ENCODE assay signal across 35 mouse cellular contexts in genomic region chr8:104529671-104530070, GRCm38 (mm10). TPM values are rescaled to one million over a fixed set of nuclear protein-coding genes. Genes with fewer than 3 reads are reported as not detected.
DNase-seq lines count a peak whose midpoint lies in the region; ATAC-seq and TF ChIP-seq lines count a peak whose summit lies in the region.
"Had no signal": no experiment of that assay in that cellular context is flagged by ENCODE, and none has a peak within 500 bp of the region (broad histone marks: within the 10 kb centered on the region; RNA-seq: fewer than 3 reads in every experiment).

No protein-coding gene starts in this region.

- no peak for TF ChIP-seq CTCF in midbrain, postnatal 0 days (IDR thresholded peaks at IDR 0.05)

- no peak overlapping the region for H3K4me3 ChIP-seq in forebrain, embryonic 15.5 days
- H3K4me3 ChIP-seq in forebrain, embryonic 11.5 days (ENCODE audit: low read depth, low read length), result no peak overlapping the region
- no peak overlapping the region for H3K4me3 ChIP-seq in midbrain, postnatal 0 days (ENCODE audit: low read depth, low read length)
- H3K4me3 ChIP-seq in midbrain, embryonic 16.5 days (ENCODE audit: low read depth, low read length), result no peak overlapping the region
- H3K4me3 ChIP-seq: embryonic facial prominence, embryonic 10.5 days; embryonic facial prominence, embryonic 15.5 days; gastrocnemius, adult 2 months; heart, embryonic 13.5 days; hindbrain, embryonic 10.5 days; intestine, embryonic 15.5 days; limb, embryonic 13.5 days; megakaryocyte, embryonic 14.5 days; midbrain, embryonic 12.5 days; neural tube, embryonic 15.5 days had no signal

- H3K9me3 ChIP-seq in forebrain, embryonic 15.5 days, result no peaks in the 10 kb centered on the region
- H3K9me3 ChIP-seq in forebrain, embryonic 11.5 days (ENCODE audit: control insufficient read depth, low read length), result no peaks in the 10 kb centered on the region
- no peaks in the 10 kb centered on the region for H3K9me3 ChIP-seq in midbrain, postnatal 0 days (ENCODE audit: low read length)
- no peaks in the 10 kb centered on the region for H3K9me3 ChIP-seq in midbrain, embryonic 16.5 days (replicated peaks; ENCODE audit: control insufficient read depth, low read length, poor library complexity, severe bottlenecking)
- H3K9me3 ChIP-seq: embryonic facial prominence, embryonic 10.5 days; embryonic facial prominence, embryonic 15.5 days; heart, embryonic 13.5 days; hindbrain, embryonic 10.5 days; intestine, embryonic 15.5 days; limb, embryonic 13.5 days; megakaryocyte, embryonic 14.5 days; midbrain, embryonic 12.5 days; neural tube, embryonic 15.5 days had no signal

- H3K27me3 ChIP-seq in forebrain, embryonic 15.5 days, result no peaks in the 10 kb centered on the region
- no peaks in the 10 kb centered on the region for H3K27me3 ChIP-seq in forebrain, embryonic 11.5 days (ENCODE audit: control insufficient read depth, insufficient read depth, low read length)
- H3K27me3 ChIP-seq in midbrain, postnatal 0 days (ENCODE audit: insufficient read depth, low read length), result no peaks in the 10 kb centered on the region
- H3K27me3 ChIP-seq in midbrain, embryonic 16.5 days (ENCODE audit: control insufficient read depth, insufficient read depth, low read depth, low read length), result no peaks in the 10 kb centered on the region
- H3K27me3 ChIP-seq: CH12.LX; embryonic facial prominence, embryonic 15.5 days; heart, embryonic 13.5 days; intestine, embryonic 15.5 days; limb, embryonic 13.5 days; megakaryocyte, embryonic 14.5 days; midbrain, embryonic 12.5 days; neural tube, embryonic 15.5 days had no signal

- H3K27ac ChIP-seq in forebrain, embryonic 15.5 days (replicated peaks), result peak overlapping the region; percentile 29; the same call in 1 of the 2 replicates
- H3K27ac ChIP-seq in forebrain, embryonic 11.5 days (ENCODE audit: low read depth, low read length), result no peak overlapping the region
- H3K27ac ChIP-seq in midbrain, postnatal 0 days (ENCODE audit: low read depth, low read length), result no peak overlapping the region
- H3K27ac ChIP-seq in midbrain, embryonic 16.5 days (ENCODE audit: low read length), result no peak overlapping the region
- H3K27ac ChIP-seq: embryonic facial prominence, embryonic 10.5 days; embryonic facial prominence, embryonic 15.5 days; gastrocnemius, adult 2 months; heart, embryonic 13.5 days; hindbrain, embryonic 10.5 days; intestine, embryonic 15.5 days; limb, embryonic 13.5 days; midbrain, embryonic 12.5 days; neural tube, embryonic 15.5 days had no signal

- ATAC-seq in forebrain, embryonic 15.5 days (replicated peaks), result no peak
- no peak for ATAC-seq in forebrain, embryonic 11.5 days (replicated peaks; ENCODE audit: low FRiP score)
- no peak for ATAC-seq in midbrain, postnatal 0 days (ENCODE audit: low FRiP score)
- ATAC-seq in midbrain, embryonic 16.5 days, result no peak
- ATAC-seq: forebrain, embryonic 14.5 days; hindbrain, embryonic 16.5 days; intestine, embryonic 15.5 days; liver, postnatal 0 days had no signal

- DNase-seq in forebrain, embryonic 11.5 days (ENCODE audit: low spot score), result no peak
- DNase-seq in midbrain, postnatal 0 days (ENCODE audit: low spot score), result peak; percentile 57
- peak; percentile 88 for DNase-seq in cerebellum, adult 9-10 months
- peak; percentile 81 to 85 for DNase-seq in cerebellum, postnatal 36 days
- DNase-seq in gastrocnemius, postnatal 25 days, result no peak
- DNase-seq in neural tube, embryonic 10.5 days (ENCODE audit: extremely low spot score, low spot score), result no peak
- DNase-seq: adrenal gland, postnatal 10 days; gastrocnemius, adult 2 months; heart, postnatal 10 days; kidney, adult 9 months; kidney, postnatal 10 days; layer of hippocampus, adult 9-11 months; liver, postnatal 0 days; lung, postnatal 4 days; retina, postnatal 1 day; right cerebral cortex, postnatal 14 days; thymus, postnatal 14 days had no signal

- peaks cover 20% of the 10 kb centered on the region for H3K4me1 ChIP-seq in forebrain, embryonic 15.5 days
- H3K4me1 ChIP-seq in forebrain, embryonic 11.5 days (replicated peaks; ENCODE audit: control insufficient read depth, insufficient read depth, low read length), result 0 out of 2 replicates have a peak, but pooled peaks cover 6% of the 10 kb centered on the region
- no peaks in the 10 kb centered on the region for H3K4me1 ChIP-seq in midbrain, postnatal 0 days (ENCODE audit: insufficient read depth, low read length)
- H3K4me1 ChIP-seq in midbrain, embryonic 16.5 days (ENCODE audit: control insufficient read depth, insufficient read depth, low read length), result peaks cover 16% of the 10 kb centered on the region

- no peak overlapping the region for H3K9ac ChIP-seq in forebrain, embryonic 15.5 days (replicated peaks)
- no peak overlapping the region for H3K9ac ChIP-seq in forebrain, embryonic 11.5 days (ENCODE audit: low read length)
- no peak overlapping the region for H3K9ac ChIP-seq in midbrain, postnatal 0 days (replicated peaks; ENCODE audit: low read length, poor library complexity, severe bottlenecking)
- H3K9ac ChIP-seq in midbrain, embryonic 16.5 days (ENCODE audit: low read depth, low read length), result no peak overlapping the region
- H3K9ac ChIP-seq: embryonic facial prominence, embryonic 15.5 days; heart, embryonic 13.5 days; intestine, embryonic 15.5 days; limb, embryonic 13.5 days; liver, postnatal 0 days; midbrain, embryonic 12.5 days; neural tube, embryonic 15.5 days had no signal

- H3K36me3 ChIP-seq in forebrain, embryonic 15.5 days, result peaks cover 22% of the 10 kb centered on the region
- H3K36me3 ChIP-seq in forebrain, embryonic 11.5 days (ENCODE audit: control insufficient read depth, insufficient read depth, low read length), result no peaks in the 10 kb centered on the region; the same call in 1 of the 2 replicates
- peaks cover 24% of the 10 kb centered on the region for H3K36me3 ChIP-seq in midbrain, postnatal 0 days (ENCODE audit: insufficient read depth, low read length)
- H3K36me3 ChIP-seq in midbrain, embryonic 16.5 days (ENCODE audit: control insufficient read depth, insufficient read depth, low read length), result peaks cover 13% of the 10 kb centered on the region; the same call in 1 of the 2 replicates

- no peak overlapping the region for H3K4me2 ChIP-seq in forebrain, embryonic 15.5 days (replicated peaks)
- H3K4me2 ChIP-seq in forebrain, embryonic 11.5 days (ENCODE audit: low read depth, low read length, severe bottlenecking), result no peak overlapping the region
- no peak overlapping the region for H3K4me2 ChIP-seq in midbrain, postnatal 0 days (ENCODE audit: low read depth, low read length, poor library complexity, severe bottlenecking)
- no peak overlapping the region for H3K4me2 ChIP-seq in midbrain, embryonic 16.5 days (ENCODE audit: low read length)
- H3K4me2 ChIP-seq: embryonic facial prominence, embryonic 15.5 days; heart, embryonic 13.5 days; intestine, embryonic 15.5 days; limb, embryonic 13.5 days; liver, embryonic 11.5 days; midbrain, embryonic 12.5 days; neural tube, embryonic 15.5 days had no signal

- WGBS in forebrain, embryonic 15.5 days, result 70% methylated on average over 6 of the region's 6 CpGs
- WGBS in forebrain, embryonic 11.5 days, result 95% methylated on average over 6 of the region's 6 CpGs
- 91% methylated on average over 6 of the region's 6 CpGs for WGBS in midbrain, postnatal 0 days
- 90% methylated on average over 6 of the region's 6 CpGs for WGBS in midbrain, embryonic 16.5 days

RNA-seq across cellular contexts. Expression of gene Nae1, which starts 4.8 kb away (rescaled TPM):
- polyA plus RNA-seq in forebrain, embryonic 15.5 days (2015; fragmentation: Nextera tagmentation; extraction: Ambion mirVana), result 116 and 124 TPM in 2 replicates
- polyA plus RNA-seq in forebrain, embryonic 11.5 days (2014; fragmentation: Nextera tagmentation; extraction: Ambion mirVana), result 132 and 147 TPM in 2 replicates
- total RNA-seq in midbrain, postnatal 0 days (2014; rRNA removed), result 48.1 and 71.7 TPM in 2 replicates
- polyA plus RNA-seq in midbrain, postnatal 0 days (2015; fragmentation: Nextera tagmentation; extraction: Ambion mirVana), result 107 and 108 TPM in 2 replicates
- 106 and 110 TPM in 2 replicates for polyA plus RNA-seq in midbrain, embryonic 16.5 days (2015; fragmentation: Nextera tagmentation; extraction: Ambion mirVana)
- 10 to 100 TPM; 19.7 to 22.8 TPM for total RNA-seq in gastrocnemius, postnatal 25 days (2021)

RNA-seq across cellular contexts. Expression of gene Car7, which starts 4.8 kb away (rescaled TPM):
- 1.7 and 2.0 TPM in 2 replicates for polyA plus RNA-seq in forebrain, embryonic 15.5 days (2015; fragmentation: Nextera tagmentation; extraction: Ambion mirVana)
- polyA plus RNA-seq in forebrain, embryonic 11.5 days (2014; fragmentation: Nextera tagmentation; extraction: Ambion mirVana), result 0.63 and 0.79 TPM in 2 replicates
- 1.6 and 2.8 TPM in 2 replicates for total RNA-seq in midbrain, postnatal 0 days (2014; rRNA removed)
- 2.3 and 2.5 TPM in 2 replicates for polyA plus RNA-seq in midbrain, postnatal 0 days (2015; fragmentation: Nextera tagmentation; extraction: Ambion mirVana)
- polyA plus RNA-seq in midbrain, embryonic 16.5 days (2015; fragmentation: Nextera tagmentation; extraction: Ambion mirVana), result 3.5 and 4.6 TPM in 2 replicates
- 1 to 10 TPM; 1.0 to 1.2 TPM for total RNA-seq in gastrocnemius, postnatal 25 days (2021)

RNA-seq across cellular contexts. Expression of gene Terb1, which starts 20.0 kb away (rescaled TPM):
- 0.17 and 0.19 TPM in 2 replicates for polyA plus RNA-seq in forebrain, embryonic 15.5 days (2015; fragmentation: Nextera tagmentation; extraction: Ambion mirVana)
- 0.15 and 0.17 TPM in 2 replicates for polyA plus RNA-seq in forebrain, embryonic 11.5 days (2014; fragmentation: Nextera tagmentation; extraction: Ambion mirVana)
- total RNA-seq in midbrain, postnatal 0 days (2014; rRNA removed), result 0.71 and 0.85 TPM in 2 replicates
- polyA plus RNA-seq in midbrain, postnatal 0 days (2015; fragmentation: Nextera tagmentation; extraction: Ambion mirVana), result 0.68 and 0.81 TPM in 2 replicates
- polyA plus RNA-seq in midbrain, embryonic 16.5 days (2015; fragmentation: Nextera tagmentation; extraction: Ambion mirVana), result 0.70 and 0.81 TPM in 2 replicates
- under 1 TPM in 1 of 2 experiments, not detected in 1; 0.10 TPM for total RNA-seq in gastrocnemius, postnatal 25 days (2021)
- total RNA-seq: CH12.LX; gastrocnemius, adult 2 months; heart, adult 8-10 months; heart, postnatal 10 days; monocyte, adult 5-6 weeks had no signal
- polyA plus RNA-seq: C2C12 had no signal

Comparison
In these comparisons a context has a peak if more than half of its experiments do, and no peak if none do; other contexts are left out.
1. DNase-seq: peak in midbrain, postnatal 0 days (single experiment), cerebellum, adult 9-10 months (single experiment) and cerebellum, postnatal 36 days (2 of 2); none in forebrain, embryonic 11.5 days (single experiment), gastrocnemius, postnatal 25 days (single experiment) and neural tube, embryonic 10.5 days (single experiment).